Mouse (Mus musculus) MEL (cell line): Measurements from ENCODE around the gene Mast3.

Experiments
- CHD2 ChIP-seq: IDR thresholded peaks from 2 replicates; pipeline ENCODE4 v1.6.1; 2011; ENCODE audit warnings: low read length, improper control_type of control experiment
- ETS1 ChIP-seq: IDR thresholded peaks from 2 replicates; pipeline ENCODE4 v1.6.1; 2012; ENCODE audit warnings: low read depth, mild to moderate bottlenecking, inconsistent platforms, low read length, improper control_type of control experiment, moderate library complexity
- GABPA ChIP-seq: IDR thresholded peaks from 2 replicates; pipeline ENCODE4 v1.6.1; 2012; ENCODE audit warnings: low read depth, mild to moderate bottlenecking, inconsistent platforms, low read length, improper control_type of control experiment, moderate library complexity
- JUND ChIP-seq: IDR thresholded peaks from 2 replicates; pipeline ENCODE4 v1.6.1; 2011; ENCODE audit warnings: low read depth, mild to moderate bottlenecking, improper control_type of control experiment, low read length
- KAT2A ChIP-seq: conservative IDR thresholded peaks from 2 replicates; pipeline ENCODE4 v1.6.1; 2012; ENCODE audit warnings: low read depth, low read length, improper control_type of control experiment, inconsistent platforms
- MAX ChIP-seq: IDR thresholded peaks from 2 replicates; pipeline ENCODE4 v1.6.1; 2011; ENCODE audit warnings: low read length, improper control_type of control experiment
- MYC ChIP-seq: IDR thresholded peaks from 2 replicates; pipeline ENCODE4 v1.6.1; 2011; ENCODE audit warnings: low read depth, mild to moderate bottlenecking, low read length, improper control_type of control experiment, moderate library complexity
- POLR2A ChIP-seq, 2 experiments: IDR thresholded peaks; 2 replicates each; pipeline ENCODE4 v1.6.1; 2011 to 2012; ENCODE audit warnings: low read length in 2 of 2, mild to moderate bottlenecking in 2 of 2, control low read depth in 1 of 2, improper control_type of control experiment in 1 of 2, low read depth in 1 of 2, moderate library complexity in 1 of 2; ENCODE audit not compliant: control insufficient read depth in 1 of 2, insufficient read depth in 1 of 2, poor library complexity in 1 of 2
- POLR2AphosphoS2 ChIP-seq: IDR thresholded peaks from 2 replicates; pipeline ENCODE4 v1.6.1; 2011; ENCODE audit warnings: low read length, improper control_type of control experiment
- RCOR1 ChIP-seq: IDR thresholded peaks from 2 replicates; pipeline ENCODE4 v1.6.1; 2012; ENCODE audit warnings: low read depth, mild to moderate bottlenecking, inconsistent platforms, low read length, improper control_type of control experiment
- SMC3 ChIP-seq: IDR thresholded peaks from 2 replicates; pipeline ENCODE4 v1.6.1; 2011; ENCODE audit warnings: low read depth, low read length, improper control_type of control experiment
- TBP ChIP-seq: IDR thresholded peaks from 2 replicates; pipeline ENCODE4 v1.8.0; 2011; ENCODE audit warnings: low read depth, low read length, improper control_type of control experiment
- USF1 ChIP-seq: IDR thresholded peaks from 2 replicates; pipeline ENCODE4 v1.6.1; 2014; ENCODE audit warnings: low read depth, mild to moderate bottlenecking, inconsistent platforms, low read length, improper control_type of control experiment, moderate library complexity
- USF2 ChIP-seq, 2 experiments: IDR thresholded peaks; 2 replicates each; pipeline ENCODE4 v1.6.1; 2011 to 2012; ENCODE audit warnings: improper control_type of control experiment in 2 of 2, low read length in 2 of 2, borderline replicate concordance in 1 of 2, inconsistent platforms in 1 of 2, low read depth in 1 of 2, mild to moderate bottlenecking in 1 of 2; ENCODE audit not compliant: insufficient read depth in 1 of 2

GRCm38 (mm10) chr8:70770748-70771147, 34.1 kb downstream of the Mast3 start:
- TF ChIP-seq USF2 (IDR thresholded peaks at IDR 0.05; ENCODE audit: borderline replicate concordance in 1 of 2, insufficient read depth in 1 of 2, low read depth in 1 of 2, low read length in 2 of 2) (no peak), POLR2A (IDR thresholded peaks at IDR 0.05; ENCODE audit: control insufficient read depth in 1 of 2, insufficient read depth in 1 of 2, low read depth in 1 of 2, low read length in 2 of 2, poor library complexity in 1 of 2) (no peak), GABPA (no peak), MYC (no peak), CHD2 (no peak), KAT2A (no peak), SMC3 (no peak), MAX (no peak), ETS1 (no peak), JUND (no peak), RCOR1 (no peak), USF1 (no peak), TBP (no peak), POLR2AphosphoS2 (no peak)
